Mouse (Mus musculus): ENCODE results near the gene Zfyve28. TPM values are rescaled to one million over a fixed set of nuclear protein-coding genes. Genes with fewer than 3 reads are reported as not detected.
A peak's percentile ranks its signal among the peaks of the same experiment; 100 is the strongest.

The Zfyve28 gene
- total and polyA plus RNA-seq, 3 experiments, result 0.65 to 1.3 (median 0.75) TPM

- Histone ChIP-seq H3K9ac (ENCODE audit: low read depth, low read length) (no peak overlapping the region), H3K36me3 (ENCODE audit: control insufficient read depth, insufficient read depth, low read length) (no peaks in the 10 kb centered on the region), H3K79me2 (replicated peaks; ENCODE audit: control insufficient read depth, insufficient read depth, low read length) (no peaks in the 10 kb centered on the region), H3K27me3 (ENCODE audit: control insufficient read depth, insufficient read depth, low read length) (peaks cover 3% of the 10 kb centered on the region), H3K4me3 (no peak overlapping the region), H3K27ac (no peak overlapping the region), H3K4me1 (ENCODE audit: control insufficient read depth, insufficient read depth, low read length) (peaks cover 1% of the 10 kb centered on the region)
- no peak for TF ChIP-seq EP300 (IDR thresholded peaks at IDR 0.05; ENCODE audit: insufficient read depth, low read depth, low read length)
- peak; percentile 42 for TF ChIP-seq CTCF (IDR thresholded peaks at IDR 0.05)
- TF ChIP-seq POLR2A (IDR thresholded peaks at IDR 0.05; ENCODE audit: insufficient read depth, low read depth, low read length), result no peak
- intact Hi-C loops (cut with DNase I), result no loop called here
- DNase-seq, result no peak
- WGBS, result 86% methylated on average over 6 of the region's 6 CpGs
These were observed 5.1 kb upstream of the Zfyve28 start for GRCm38 (mm10) chr5:34293363-34293762.

- Histone ChIP-seq H3K27ac (no peak overlapping the region), H3K9ac (ENCODE audit: low read depth, low read length) (no peak overlapping the region), H3K27me3 (ENCODE audit: control insufficient read depth, insufficient read depth, low read length) (peaks cover 15% of the 10 kb centered on the region), H3K79me2 (replicated peaks; ENCODE audit: control insufficient read depth, insufficient read depth, low read length) (no peaks in the 10 kb centered on the region), H3K4me3 (no peak overlapping the region), H3K4me1 (ENCODE audit: control insufficient read depth, insufficient read depth, low read length) (peaks cover 3% of the 10 kb centered on the region; the same call in 1 of the 2 replicates), H3K36me3 (ENCODE audit: control insufficient read depth, insufficient read depth, low read length) (no peaks in the 10 kb centered on the region)
- TF ChIP-seq EP300 (IDR thresholded peaks at IDR 0.05; ENCODE audit: insufficient read depth, low read depth, low read length), result no peak
- TF ChIP-seq POLR2A (IDR thresholded peaks at IDR 0.05; ENCODE audit: insufficient read depth, low read depth, low read length), result no peak
- no peak for TF ChIP-seq CTCF (IDR thresholded peaks at IDR 0.05)
- no peak for DNase-seq
- intact Hi-C loops (cut with DNase I), result no loop called here
- 51% methylated on average over 2 of the region's 2 CpGs for whole genome bisulfite sequencing
These were observed 1.0 kb upstream of the Zfyve28 start for GRCm38 (mm10) chr5:34289286-34289685.

DNA sequence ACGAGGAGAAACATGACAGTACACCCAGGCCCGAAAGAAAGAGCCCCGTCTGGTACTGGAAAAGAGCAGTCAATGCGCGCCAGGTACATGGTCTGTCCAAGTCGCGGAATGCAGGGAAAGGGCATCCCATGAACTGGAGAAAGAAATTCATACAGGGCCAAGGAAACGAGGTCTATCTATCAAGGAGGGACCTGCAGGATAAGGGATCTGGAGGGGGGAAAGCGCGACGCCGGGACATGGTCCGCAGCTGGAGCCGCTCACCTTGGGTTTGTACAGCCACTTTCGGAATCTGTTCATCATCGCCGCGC, 457 bp downstream of the Zfyve28 start:
- intact Hi-C loops (cut with DNase I), result no loop called here
- no peak for DNase-seq
- Histone ChIP-seq H3K27me3 (ENCODE audit: control insufficient read depth, insufficient read depth, low read length) (peaks cover 15% of the 10 kb centered on the region), H3K36me3 (ENCODE audit: control insufficient read depth, insufficient read depth, low read length) (no peaks in the 10 kb centered on the region), H3K27ac (no peak overlapping the region), H3K9ac (ENCODE audit: low read depth, low read length) (peak overlapping the region; percentile 33; the same call in 1 of the 2 replicates), H3K4me3 (peak overlapping the region; percentile 49), H3K4me1 (ENCODE audit: control insufficient read depth, insufficient read depth, low read length) (peaks cover 3% of the 10 kb centered on the region; the same call in 1 of the 2 replicates), H3K79me2 (replicated peaks; ENCODE audit: control insufficient read depth, insufficient read depth, low read length) (no peaks in the 10 kb centered on the region)
- 2% methylated on average over 18 of the region's 18 CpGs for WGBS
- TF ChIP-seq CTCF (IDR thresholded peaks at IDR 0.05) (no peak), POLR2A (IDR thresholded peaks at IDR 0.05; ENCODE audit: insufficient read depth, low read depth, low read length) (no peak), EP300 (IDR thresholded peaks at IDR 0.05; ENCODE audit: insufficient read depth, low read depth, low read length) (no peak)

DNA sequence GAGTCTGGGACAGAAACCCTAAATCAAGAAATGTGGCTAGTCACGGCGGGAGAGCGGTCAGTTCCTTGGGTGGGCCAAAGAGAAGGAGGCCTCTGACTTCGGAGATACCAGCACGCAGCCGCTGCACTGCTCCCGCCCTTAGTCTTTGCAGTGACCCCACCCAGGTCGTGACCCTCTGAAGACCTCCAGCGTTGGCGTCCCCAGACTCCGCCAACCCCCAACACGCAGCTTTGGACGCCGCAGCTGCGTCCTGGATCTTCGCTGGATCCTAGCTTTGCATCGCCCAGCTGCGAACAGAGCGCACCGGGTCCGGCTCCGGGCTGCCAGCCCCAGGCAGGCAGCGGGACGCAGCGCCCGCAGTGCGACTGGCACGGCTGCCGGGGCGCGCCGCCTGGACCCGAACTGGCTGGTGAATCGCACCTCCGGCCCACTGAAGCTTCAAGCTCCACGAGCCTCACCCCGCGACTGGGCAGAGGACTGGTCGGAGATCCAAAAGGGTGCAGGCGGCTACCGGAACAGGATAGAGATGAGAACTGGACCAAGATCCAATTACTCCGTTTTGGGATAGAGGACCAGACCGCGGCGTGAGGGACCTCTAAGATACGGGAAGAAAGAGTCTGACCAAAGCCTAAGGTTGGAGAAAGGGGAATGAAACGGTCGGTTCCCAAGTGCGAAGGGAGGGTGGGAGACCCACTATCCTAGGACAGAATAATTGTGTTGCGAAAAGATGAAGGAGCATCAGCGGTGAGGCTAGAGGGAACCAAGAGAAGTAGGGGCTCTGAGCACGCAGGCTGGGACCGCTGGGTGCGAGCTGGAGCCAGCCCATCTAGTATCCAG, 1.0 kb downstream of the Zfyve28 start:
- intact Hi-C loops (cut with DNase I), result no loop called here
- Histone ChIP-seq H3K79me2 (replicated peaks; ENCODE audit: control insufficient read depth, insufficient read depth, low read length) (no peaks in the 10 kb centered on the region), H3K27ac (no peak overlapping the region), H3K9ac (ENCODE audit: low read depth, low read length) (no peak overlapping the region; the same call in 1 of the 2 replicates), H3K4me1 (ENCODE audit: control insufficient read depth, insufficient read depth, low read length) (peaks cover 3% of the 10 kb centered on the region; the same call in 1 of the 2 replicates), H3K36me3 (ENCODE audit: control insufficient read depth, insufficient read depth, low read length) (no peaks in the 10 kb centered on the region), H3K4me3 (peak overlapping the region; percentile 18; the same call in 1 of the 2 replicates), H3K27me3 (ENCODE audit: control insufficient read depth, insufficient read depth, low read length) (peaks cover 15% of the 10 kb centered on the region)
- DNase-seq, result peak; percentile 15 to 41
- WGBS, result 2% methylated on average over 54 of the region's 54 CpGs
- TF ChIP-seq POLR2A (IDR thresholded peaks at IDR 0.05; ENCODE audit: insufficient read depth, low read depth, low read length) (no peak), EP300 (IDR thresholded peaks at IDR 0.05; ENCODE audit: insufficient read depth, low read depth, low read length) (no peak), CTCF (IDR thresholded peaks at IDR 0.05) (no peak)

DNA sequence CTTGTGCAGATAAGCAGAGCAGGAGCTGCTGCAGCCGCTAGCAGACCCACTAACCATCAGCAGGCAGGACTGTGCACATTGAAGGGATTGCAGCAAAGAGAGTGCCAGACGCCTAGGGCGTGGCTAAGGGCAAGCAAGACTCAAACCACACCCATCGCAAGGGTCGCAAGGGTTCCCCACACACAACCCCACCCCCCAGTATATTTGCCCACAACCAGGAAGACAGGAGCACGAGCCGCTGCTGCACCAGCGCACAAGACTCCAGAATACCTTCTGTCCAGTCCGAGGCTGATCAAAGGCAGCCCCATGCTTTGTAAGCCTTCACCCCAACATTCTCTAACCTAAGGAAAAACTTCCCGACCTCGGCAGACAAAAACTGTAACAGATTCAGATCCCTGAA, 1.7 kb downstream of the Zfyve28 start:
- no peaks in the 10 kb centered on the region for H3K36me3 ChIP-seq (ENCODE audit: control insufficient read depth, insufficient read depth, low read length)
- H3K27me3 ChIP-seq (ENCODE audit: control insufficient read depth, insufficient read depth, low read length), result peaks cover 15% of the 10 kb centered on the region
- peaks cover 4% of the 10 kb centered on the region for H3K4me1 ChIP-seq (ENCODE audit: control insufficient read depth, insufficient read depth, low read length)
- DNase-seq, result no peak
- 15% methylated on average over 11 of the region's 11 CpGs for WGBS
- no peak overlapping the region for H3K27ac ChIP-seq
- H3K9ac ChIP-seq (ENCODE audit: low read depth, low read length), result no peak overlapping the region
- no peak overlapping the region for H3K4me3 ChIP-seq
- no peaks in the 10 kb centered on the region for H3K79me2 ChIP-seq (replicated peaks; ENCODE audit: control insufficient read depth, insufficient read depth, low read length)
- TF ChIP-seq EP300 (IDR thresholded peaks at IDR 0.05; ENCODE audit: insufficient read depth, low read depth, low read length) (no peak), POLR2A (IDR thresholded peaks at IDR 0.05; ENCODE audit: insufficient read depth, low read depth, low read length) (no peak), CTCF (IDR thresholded peaks at IDR 0.05) (no peak)
- intact Hi-C loops (cut with DNase I), result no loop called here

GRCm38 (mm10) chr5:34285285-34285684, 3.0 kb downstream of the Zfyve28 start:
- intact Hi-C loops (cut with DNase I), result no loop called here
- H3K27me3 ChIP-seq (ENCODE audit: control insufficient read depth, insufficient read depth, low read length), result peaks cover 15% of the 10 kb centered on the region
- no peaks in the 10 kb centered on the region for H3K79me2 ChIP-seq (replicated peaks; ENCODE audit: control insufficient read depth, insufficient read depth, low read length)
- no peak overlapping the region for H3K27ac ChIP-seq
- TF ChIP-seq POLR2A (IDR thresholded peaks at IDR 0.05; ENCODE audit: insufficient read depth, low read depth, low read length) (no peak), CTCF (IDR thresholded peaks at IDR 0.05) (no peak), EP300 (IDR thresholded peaks at IDR 0.05; ENCODE audit: insufficient read depth, low read depth, low read length) (no peak)
- H3K36me3 ChIP-seq (ENCODE audit: control insufficient read depth, insufficient read depth, low read length), result no peaks in the 10 kb centered on the region
- H3K9ac ChIP-seq (ENCODE audit: low read depth, low read length), result no peak overlapping the region
- H3K4me3 ChIP-seq, result no peak overlapping the region
- H3K4me1 ChIP-seq (ENCODE audit: control insufficient read depth, insufficient read depth, low read length), result peaks cover 5% of the 10 kb centered on the region
- no peak for DNase-seq
- 89% methylated on average over 2 of the region's 2 CpGs for WGBS
